Mouse (Mus musculus): Measurements from ENCODE around the gene Celf2. TPM values are rescaled to one million over a fixed set of nuclear protein-coding genes. Genes with fewer than 3 reads are reported as not detected.

Gene Celf2
- polyA plus RNA-seq, 1 experiment from 2014 or later = 52.6 TPM

- ATAC-seq (ENCODE audit: insufficient read depth, low FRiP score) = no peak
- H3K9me3 ChIP-seq (replicated peaks; ENCODE audit: control insufficient read depth, low read length) = no peaks in the 10 kb centered on the region
- no peak overlapping the region for H3K27ac ChIP-seq (ENCODE audit: low read length)
- H3K4me2 ChIP-seq (ENCODE audit: low read depth, low read length) = no peak overlapping the region
- H3K9ac ChIP-seq (ENCODE audit: low read length) = no peak overlapping the region
- no peaks in the 10 kb centered on the region for H3K4me1 ChIP-seq (ENCODE audit: control insufficient read depth, insufficient read depth, low read length)
- no peaks in the 10 kb centered on the region for H3K27me3 ChIP-seq (ENCODE audit: control insufficient read depth, insufficient read depth, low read length)
- WGBS = 86% methylated on average over 4 of the region's 4 CpGs
- H3K4me3 ChIP-seq (replicated peaks; ENCODE audit: low read length) = no peak overlapping the region
- H3K36me3 ChIP-seq (ENCODE audit: control insufficient read depth, insufficient read depth, low read length) = no peaks in the 10 kb centered on the region
These were observed 987.0 kb downstream of the Celf2 start for GRCm38 (mm10) chr2:6522411-6522810.

GRCm38 (mm10) chr2:6513176-6513575 is 996.2 kb downstream of the Celf2 start:
- no peak for ATAC-seq (ENCODE audit: insufficient read depth, low FRiP score)
- H3K27me3 ChIP-seq (ENCODE audit: control insufficient read depth, insufficient read depth, low read length) = no peaks in the 10 kb centered on the region

GRCm38 (mm10) chr2:6507071-6507470 is 1002.3 kb downstream of the Celf2 start:
- Histone ChIP-seq H3K4me2 (ENCODE audit: low read depth, low read length) (no peak overlapping the region), H3K36me3 (ENCODE audit: control insufficient read depth, insufficient read depth, low read length) (no peaks in the 10 kb centered on the region), H3K9ac (ENCODE audit: low read length) (no peak overlapping the region), H3K27me3 (ENCODE audit: control insufficient read depth, insufficient read depth, low read length) (no peaks in the 10 kb centered on the region), H3K4me3 (replicated peaks; ENCODE audit: low read length) (no peak overlapping the region), H3K9me3 (replicated peaks; ENCODE audit: control insufficient read depth, low read length) (no peaks in the 10 kb centered on the region), H3K4me1 (ENCODE audit: control insufficient read depth, insufficient read depth, low read length) (no peaks in the 10 kb centered on the region), H3K27ac (ENCODE audit: low read length) (no peak overlapping the region)
- no peak for ATAC-seq (ENCODE audit: insufficient read depth, low FRiP score)
- WGBS = 75% methylated on average over 3 of the region's 3 CpGs

More at GRCm38 (mm10) chr2:6513176-6513575, 996.2 kb downstream of the Celf2 start:
- Histone ChIP-seq H3K9me3 (replicated peaks; ENCODE audit: control insufficient read depth, low read length) (no peaks in the 10 kb centered on the region), H3K9ac (ENCODE audit: low read length) (no peak overlapping the region), H3K4me1 (ENCODE audit: control insufficient read depth, insufficient read depth, low read length) (no peaks in the 10 kb centered on the region), H3K4me3 (replicated peaks; ENCODE audit: low read length) (no peak overlapping the region), H3K36me3 (ENCODE audit: control insufficient read depth, insufficient read depth, low read length) (no peaks in the 10 kb centered on the region), H3K27ac (ENCODE audit: low read length) (no peak overlapping the region), H3K4me2 (ENCODE audit: low read depth, low read length) (no peak overlapping the region)
- WGBS = 66% methylated on average over 7 of the region's 7 CpGs

- Histone ChIP-seq H3K4me3 (replicated peaks; ENCODE audit: low read length) (no peak overlapping the region), H3K27ac (ENCODE audit: low read length) (no peak overlapping the region), H3K9me3 (replicated peaks; ENCODE audit: control insufficient read depth, low read length) (no peaks in the 10 kb centered on the region), H3K4me2 (ENCODE audit: low read depth, low read length) (no peak overlapping the region), H3K27me3 (ENCODE audit: control insufficient read depth, insufficient read depth, low read length) (no peaks in the 10 kb centered on the region), H3K36me3 (ENCODE audit: control insufficient read depth, insufficient read depth, low read length) (no peaks in the 10 kb centered on the region), H3K4me1 (ENCODE audit: control insufficient read depth, insufficient read depth, low read length) (no peaks in the 10 kb centered on the region), H3K9ac (ENCODE audit: low read length) (no peak overlapping the region)
- WGBS = 58% methylated on average over 13 of the region's 13 CpGs
- no peak for ATAC-seq (ENCODE audit: insufficient read depth, low FRiP score)
These were observed 1003.2 kb downstream of the Celf2 start for GRCm38 (mm10) chr2:6505979-6506811.

GRCm38 (mm10) chr2:6505531-6505930 is 1003.8 kb downstream of the Celf2 start:
- H3K27ac ChIP-seq (ENCODE audit: low read length) = no peak overlapping the region
- ATAC-seq (ENCODE audit: insufficient read depth, low FRiP score) = no peak

GRCm38 (mm10) chr2:6498101-6498500 is 1011.3 kb downstream of the Celf2 start:
- no peak overlapping the region for H3K4me3 ChIP-seq (replicated peaks; ENCODE audit: low read length)
- H3K4me1 ChIP-seq (ENCODE audit: control insufficient read depth, insufficient read depth, low read length) = no peaks in the 10 kb centered on the region
- H3K27me3 ChIP-seq (ENCODE audit: control insufficient read depth, insufficient read depth, low read length) = no peaks in the 10 kb centered on the region
- no peaks in the 10 kb centered on the region for H3K36me3 ChIP-seq (ENCODE audit: control insufficient read depth, insufficient read depth, low read length)
- 74% methylated on average over 12 of the region's 12 CpGs for WGBS
- H3K27ac ChIP-seq (ENCODE audit: low read length) = no peak overlapping the region
- no peaks in the 10 kb centered on the region for H3K9me3 ChIP-seq (replicated peaks; ENCODE audit: control insufficient read depth, low read length)
- H3K4me2 ChIP-seq (ENCODE audit: low read depth, low read length) = no peak overlapping the region
- ATAC-seq (ENCODE audit: insufficient read depth, low FRiP score) = no peak
- no peak overlapping the region for H3K9ac ChIP-seq (ENCODE audit: low read length)

More at GRCm38 (mm10) chr2:6505531-6505930, 1003.8 kb downstream of the Celf2 start:
- Histone ChIP-seq H3K9ac (ENCODE audit: low read length) (no peak overlapping the region), H3K27me3 (ENCODE audit: control insufficient read depth, insufficient read depth, low read length) (no peaks in the 10 kb centered on the region), H3K9me3 (replicated peaks; ENCODE audit: control insufficient read depth, low read length) (no peaks in the 10 kb centered on the region), H3K4me1 (ENCODE audit: control insufficient read depth, insufficient read depth, low read length) (no peaks in the 10 kb centered on the region), H3K4me2 (ENCODE audit: low read depth, low read length) (no peak overlapping the region), H3K36me3 (ENCODE audit: control insufficient read depth, insufficient read depth, low read length) (no peaks in the 10 kb centered on the region), H3K4me3 (replicated peaks; ENCODE audit: low read length) (no peak overlapping the region)
- WGBS = 84% methylated on average over 12 of the region's 12 CpGs

GRCm38 (mm10) chr2:6497636-6498035 is 1011.7 kb downstream of the Celf2 start:
- no peak overlapping the region for H3K4me3 ChIP-seq (replicated peaks; ENCODE audit: low read length)
- H3K9me3 ChIP-seq (replicated peaks; ENCODE audit: control insufficient read depth, low read length) = no peaks in the 10 kb centered on the region
- no peaks in the 10 kb centered on the region for H3K36me3 ChIP-seq (ENCODE audit: control insufficient read depth, insufficient read depth, low read length)
- H3K9ac ChIP-seq (ENCODE audit: low read length) = no peak overlapping the region
- WGBS = 50% methylated on average over 5 of the region's 5 CpGs
- ATAC-seq (ENCODE audit: insufficient read depth, low FRiP score) = no peak
- no peaks in the 10 kb centered on the region for H3K27me3 ChIP-seq (ENCODE audit: control insufficient read depth, insufficient read depth, low read length)
- no peak overlapping the region for H3K27ac ChIP-seq (ENCODE audit: low read length)
- no peak overlapping the region for H3K4me2 ChIP-seq (ENCODE audit: low read depth, low read length)
- no peaks in the 10 kb centered on the region for H3K4me1 ChIP-seq (ENCODE audit: control insufficient read depth, insufficient read depth, low read length)

- H3K4me2 ChIP-seq (ENCODE audit: low read depth, low read length) = no peak overlapping the region
- no peaks in the 10 kb centered on the region for H3K4me1 ChIP-seq (ENCODE audit: control insufficient read depth, insufficient read depth, low read length)
- no peak for ATAC-seq (ENCODE audit: insufficient read depth, low FRiP score)
- H3K9ac ChIP-seq (ENCODE audit: low read length) = no peak overlapping the region
- no peaks in the 10 kb centered on the region for H3K27me3 ChIP-seq (ENCODE audit: control insufficient read depth, insufficient read depth, low read length)
- no peak overlapping the region for H3K4me3 ChIP-seq (replicated peaks; ENCODE audit: low read length)
- no peaks in the 10 kb centered on the region for H3K36me3 ChIP-seq (ENCODE audit: control insufficient read depth, insufficient read depth, low read length)
- no peak overlapping the region for H3K27ac ChIP-seq (ENCODE audit: low read length)
- WGBS = 73% methylated on average over 5 of the region's 5 CpGs
- H3K9me3 ChIP-seq (replicated peaks; ENCODE audit: control insufficient read depth, low read length) = no peaks in the 10 kb centered on the region
These were observed 1015.5 kb downstream of the Celf2 start for GRCm38 (mm10) chr2:6493886-6494285.

- Histone ChIP-seq H3K9me3 (replicated peaks; ENCODE audit: control insufficient read depth, low read length) (no peaks in the 10 kb centered on the region), H3K4me1 (ENCODE audit: control insufficient read depth, insufficient read depth, low read length) (no peaks in the 10 kb centered on the region), H3K27ac (ENCODE audit: low read length) (no peak overlapping the region), H3K27me3 (ENCODE audit: control insufficient read depth, insufficient read depth, low read length) (no peaks in the 10 kb centered on the region), H3K36me3 (ENCODE audit: control insufficient read depth, insufficient read depth, low read length) (no peaks in the 10 kb centered on the region), H3K4me2 (ENCODE audit: low read depth, low read length) (no peak overlapping the region), H3K9ac (ENCODE audit: low read length) (no peak overlapping the region), H3K4me3 (replicated peaks; ENCODE audit: low read length) (no peak overlapping the region)
- 81% methylated on average over 4 of the region's 4 CpGs for WGBS
- no peak for ATAC-seq (ENCODE audit: insufficient read depth, low FRiP score)
These were observed 1018.5 kb downstream of the Celf2 start for GRCm38 (mm10) chr2:6490870-6491269.
